In genomic region chr2:32578146-32579046, GRCm38 (mm10) we compare ENCODE assay signal across 13 mouse cellular contexts. TPM values are rescaled to one million over a fixed set of nuclear protein-coding genes. Genes with fewer than 3 reads are reported as not detected.
DNase-seq lines count a peak whose midpoint lies in the region; ATAC-seq and TF ChIP-seq lines count a peak whose summit lies in the region.
"Had no signal": no experiment of that assay in that cellular context is flagged by ENCODE, and none has a peak within 500 bp of the region (broad histone marks: within the 10 kb centered on the region; RNA-seq: fewer than 3 reads in every experiment).

No protein-coding gene starts in this region.

- TF ChIP-seq CTCF in liver, postnatal 0 days (IDR thresholded peaks at IDR 0.05; ENCODE audit: low read depth), result no peak

- H3K9ac ChIP-seq in liver, postnatal 0 days (replicated peaks), result no peak overlapping the region
- H3K9ac ChIP-seq: embryonic facial prominence, embryonic 13.5 days had no signal

- 48% methylated on average over 23 of the region's 30 CpGs for WGBS in liver, postnatal 0 days (ENCODE audit: insufficient replicate concordance)

- no peak overlapping the region for H3K4me2 ChIP-seq in liver, postnatal 0 days (ENCODE audit: low read depth, low read length)
- H3K4me2 ChIP-seq: embryonic facial prominence, embryonic 13.5 days; liver, embryonic 11.5 days had no signal

- H3K4me1 ChIP-seq in liver, postnatal 0 days (ENCODE audit: insufficient read depth), result peaks cover 15% of the 10 kb centered on the region

- H3K9me3 ChIP-seq in liver, postnatal 0 days (ENCODE audit: low read length), result no peaks in the 10 kb centered on the region
- H3K9me3 ChIP-seq: embryonic facial prominence, embryonic 13.5 days; midbrain, embryonic 10.5 days had no signal

- H3K4me3 ChIP-seq in liver, postnatal 0 days (ENCODE audit: low read depth, low read length), result no peak overlapping the region
- H3K4me3 ChIP-seq: embryonic facial prominence, embryonic 13.5 days; midbrain, embryonic 10.5 days had no signal

- no peaks in the 10 kb centered on the region for H3K36me3 ChIP-seq in liver, postnatal 0 days (replicated peaks; ENCODE audit: insufficient read depth, low read length)

- ATAC-seq in liver, postnatal 0 days, result no peak
- ATAC-seq in granulocyte monocyte progenitor cell, adult 5-6 weeks (replicated peaks; ENCODE audit: poor library complexity, severe bottlenecking), result no peak
- ATAC-seq: hindbrain, postnatal 0 days had no signal

- peaks cover 22% of the 10 kb centered on the region for H3K27me3 ChIP-seq in liver, postnatal 0 days (ENCODE audit: insufficient read depth, low read length)

- no peak overlapping the region for H3K27ac ChIP-seq in liver, postnatal 0 days (ENCODE audit: low read depth)
- H3K27ac ChIP-seq: embryonic facial prominence, embryonic 13.5 days; hindbrain, postnatal 0 days; midbrain, embryonic 10.5 days had no signal

- TF ChIP-seq EP300 in liver, postnatal 0 days (IDR thresholded peaks at IDR 0.05; ENCODE audit: low read depth), result no peak

- DNase-seq in adrenal gland, postnatal 14 days, result peak; percentile 72
- DNase-seq in adrenal gland, adult 8-10 months, result no peak
- DNase-seq in kidney, adult 18-20 months, result peak; percentile 50
- no peak for DNase-seq in kidney, adult 9 months
- DNase-seq in adrenal gland, postnatal 36 days, result peak; percentile 59 to 61
- DNase-seq in kidney, postnatal 36 days, result peak; percentile 53 to 65
- no peak for DNase-seq in liver, postnatal 0 days
- DNase-seq: gastrocnemius, postnatal 25 days had no signal

RNA-seq across cellular contexts. Expression of gene 9430097D07Rik, which starts 2.9 kb away (rescaled TPM):
- total RNA-seq in adrenal gland, postnatal 14 days (2021), result not detected in 2 replicates
- not detected for total RNA-seq in adrenal gland, adult 8-10 months (2022)
- not detected for total RNA-seq in adrenal gland, postnatal 36 days (2021)
- polyA plus RNA-seq in liver, postnatal 0 days (2015; fragmentation: Nextera tagmentation; extraction: Ambion mirVana), result not detected in 2 replicates
- total RNA-seq in granulocyte monocyte progenitor cell, adult 5-6 weeks (2014; fragmentation: Nextera tagmentation), result not detected in 2 replicates
- total RNA-seq in granulocyte monocyte progenitor cell, adult 5-6 weeks (2017), result not detected in 2 replicates
- total RNA-seq: gastrocnemius, postnatal 25 days had no signal
- polyA plus RNA-seq: embryonic facial prominence, embryonic 13.5 days; liver, embryonic 11.5 days had no signal

RNA-seq across cellular contexts. Expression of gene Pip5kl1, which starts 3.8 kb away (rescaled TPM):
- total RNA-seq in adrenal gland, postnatal 14 days (2021), result 0.23 TPM in 1 of 2 replicates, not detected in the other
- under 1 TPM in 1 of 4 experiments, not detected in 3; 0.46 TPM for total RNA-seq in adrenal gland, adult 8-10 months (2022)
- total RNA-seq in adrenal gland, postnatal 36 days (2021), result not detected
- not detected in 2 replicates for polyA plus RNA-seq in liver, postnatal 0 days (2015; fragmentation: Nextera tagmentation; extraction: Ambion mirVana)
- 1.8 TPM in 1 of 2 replicates, not detected in the other for total RNA-seq in granulocyte monocyte progenitor cell, adult 5-6 weeks (2014; fragmentation: Nextera tagmentation)
- total RNA-seq in granulocyte monocyte progenitor cell, adult 5-6 weeks (2017), result not detected in 2 replicates
- total RNA-seq: gastrocnemius, postnatal 25 days had no signal

RNA-seq across cellular contexts. Expression of gene Dpm2, which starts 7.7 kb away (rescaled TPM):
- 47.8 and 61.8 TPM in 2 replicates for total RNA-seq in adrenal gland, postnatal 14 days (2021)
- total RNA-seq in adrenal gland, adult 8-10 months (2022), result 10 to 100 TPM; 57.1 to 68.1 (median 62.4) TPM
- total RNA-seq in adrenal gland, postnatal 36 days (2021), result 10 to 100 TPM; 60.5 to 61.1 TPM
- 37.0 and 41.7 TPM in 2 replicates for polyA plus RNA-seq in liver, postnatal 0 days (2015; fragmentation: Nextera tagmentation; extraction: Ambion mirVana)
- 93.4 and 126 TPM in 2 replicates for total RNA-seq in granulocyte monocyte progenitor cell, adult 5-6 weeks (2014; fragmentation: Nextera tagmentation)
- total RNA-seq in granulocyte monocyte progenitor cell, adult 5-6 weeks (2017), result 32.8 and 33.4 TPM in 2 replicates

RNA-seq across cellular contexts. Expression of gene St6galnac4, which starts 8.5 kb away (rescaled TPM):
- 12.0 and 13.5 TPM in 2 replicates for total RNA-seq in adrenal gland, postnatal 14 days (2021)
- total RNA-seq in adrenal gland, adult 8-10 months (2022), result 10 to 100 TPM in 3 of 4 experiments, 1 to 10 TPM in 1; 8.5 to 18.9 (median 13.8) TPM
- 10 to 100 TPM in 1 of 2 experiments, 1 to 10 TPM in 1; 7.9 to 11.0 TPM for total RNA-seq in adrenal gland, postnatal 36 days (2021)
- polyA plus RNA-seq in liver, postnatal 0 days (2015; fragmentation: Nextera tagmentation; extraction: Ambion mirVana), result 4.3 and 5.8 TPM in 2 replicates
- 37.5 and 51.7 TPM in 2 replicates for total RNA-seq in granulocyte monocyte progenitor cell, adult 5-6 weeks (2014; fragmentation: Nextera tagmentation)
- 26.0 and 31.9 TPM in 2 replicates for total RNA-seq in granulocyte monocyte progenitor cell, adult 5-6 weeks (2017)

RNA-seq across cellular contexts. Expression of gene St6galnac6, which starts 21.1 kb away (rescaled TPM):
- total RNA-seq in adrenal gland, postnatal 14 days (2021), result 54.1 and 56.5 TPM in 2 replicates
- 10 to 100 TPM; 42.7 to 61.4 (median 51.8) TPM for total RNA-seq in adrenal gland, adult 8-10 months (2022)
- total RNA-seq in adrenal gland, postnatal 36 days (2021), result 10 to 100 TPM; 38.3 to 58.1 TPM
- 14.0 and 15.9 TPM in 2 replicates for polyA plus RNA-seq in liver, postnatal 0 days (2015; fragmentation: Nextera tagmentation; extraction: Ambion mirVana)
- 16.2 and 19.0 TPM in 2 replicates for total RNA-seq in granulocyte monocyte progenitor cell, adult 5-6 weeks (2014; fragmentation: Nextera tagmentation)
- 11.3 and 14.2 TPM in 2 replicates for total RNA-seq in granulocyte monocyte progenitor cell, adult 5-6 weeks (2017)

Comparison
In these comparisons a context has a peak if more than half of its experiments do, and no peak if none do; other contexts are left out.
1. DNase-seq: peak in adrenal gland, postnatal 14 days (single experiment), kidney, adult 18-20 months (single experiment), adrenal gland, postnatal 36 days (2 of 2) and kidney, postnatal 36 days (2 of 2); none in adrenal gland, adult 8-10 months (single experiment), kidney, adult 9 months (single experiment) and liver, postnatal 0 days (single experiment).